Mouse (Mus musculus) hindbrain, embryonic 14.5 days (tissue): ENCODE measurements around the gene Gm36864. TPM values are rescaled to one million over a fixed set of nuclear protein-coding genes. Genes with fewer than 3 reads are reported as not detected.

Experiments
- ATAC-seq: fragments of 200-750 bp; cut with Nextera tagmentation; 2 replicates; pipeline ENCODE4 v1.8.0; 2017; ENCODE audit warnings: moderate number of reproducible peaks, mild to moderate bottlenecking, moderate TSS enrichment, moderate library complexity; ENCODE audit not compliant: low FRiP score
- DNase-seq: peaks from one replicate; pipeline ENCODE4 v3.0.0-alpha.2; 2015; ENCODE audit warnings: low spot score
- H3K27ac ChIP-seq: fragments of 300-500 bp; sonication (generic); 2 replicates; pipeline ENCODE4 v1.5.1; 2014; ENCODE audit warnings: mild to moderate bottlenecking, moderate library complexity
- H3K27me3 ChIP-seq: fragments of 300-500 bp; sonication (generic); 2 replicates; pipeline ENCODE4 v1.6.1; 2014; ENCODE audit warnings: mild to moderate bottlenecking, low read length, mixed read lengths; ENCODE audit not compliant: control insufficient read depth, insufficient read depth
- H3K36me3 ChIP-seq: fragments of 300-500 bp; sonication (generic); replicated peaks from 2 replicates; pipeline ENCODE4 v1.6.1; 2014; ENCODE audit not compliant: control insufficient read depth, insufficient read depth
- H3K4me1 ChIP-seq: fragments of 300-500 bp; sonication (generic); replicated peaks from 2 replicates; pipeline ENCODE4 v1.6.1; 2014; ENCODE audit warnings: antibody characterized with exemption, low read length, mixed read lengths; ENCODE audit not compliant: control insufficient read depth, insufficient read depth
- H3K4me2 ChIP-seq: fragments of 300-500 bp; sonication (generic); replicated peaks from 2 replicates; pipeline ENCODE4 v1.6.1; 2014; ENCODE audit warnings: mild to moderate bottlenecking, moderate library complexity
- H3K4me3 ChIP-seq: fragments of 300-500 bp; sonication (generic); replicated peaks from 2 replicates; pipeline ENCODE4 v1.5.1; 2014; ENCODE audit warnings: mild to moderate bottlenecking, low read length
- H3K9ac ChIP-seq: fragments of 300-500 bp; sonication (generic); 2 replicates; pipeline ENCODE4 v1.6.1; 2014
- H3K9me3 ChIP-seq: fragments of 300-500 bp; sonication (generic); 2 replicates; pipeline ENCODE4 v1.6.1; 2016; ENCODE audit warnings: low read length; ENCODE audit not compliant: control insufficient read depth
- WGBS: fragments of 180-500 bp; shearing (Covaris S2); extraction: QIAGEN DNeasy Blood & Tissue Kit; methylation state at CpG from one replicate; pipeline ENCODE4 v1.1.7; 2014; 5-methylcytosine and 5-hydroxymethylcytosine counted together
- polyA plus RNA-seq: library from polyadenylated mRNA; unstranded; fragments of >200 nt; fragmentation: Nextera tagmentation; extraction: Ambion mirVana; gene quantifications from 2 replicates; pipeline ENCODE4 v1.2.1, GENCODE M21; 2014

The Gm36864 gene
- polyA plus RNA-seq, 1 experiment from 2014 or later = not detected

- no peak overlapping the region for H3K27ac ChIP-seq
- H3K9me3 ChIP-seq = no peaks in the 10 kb centered on the region
- no peaks in the 10 kb centered on the region for H3K27me3 ChIP-seq
- no peak overlapping the region for H3K4me3 ChIP-seq
- no peak overlapping the region for H3K9ac ChIP-seq
- no peaks in the 10 kb centered on the region for H3K4me1 ChIP-seq
- no peak for ATAC-seq
- peak; percentile 38 for DNase-seq
- WGBS = 72% methylated on average over 2 of the region's 2 CpGs
- no peak overlapping the region for H3K4me2 ChIP-seq
- H3K36me3 ChIP-seq = no peaks in the 10 kb centered on the region
These were observed 35.3 kb downstream of the Gm36864 start for GRCm38 (mm10) chr7:44271309-44271708.

DNA sequence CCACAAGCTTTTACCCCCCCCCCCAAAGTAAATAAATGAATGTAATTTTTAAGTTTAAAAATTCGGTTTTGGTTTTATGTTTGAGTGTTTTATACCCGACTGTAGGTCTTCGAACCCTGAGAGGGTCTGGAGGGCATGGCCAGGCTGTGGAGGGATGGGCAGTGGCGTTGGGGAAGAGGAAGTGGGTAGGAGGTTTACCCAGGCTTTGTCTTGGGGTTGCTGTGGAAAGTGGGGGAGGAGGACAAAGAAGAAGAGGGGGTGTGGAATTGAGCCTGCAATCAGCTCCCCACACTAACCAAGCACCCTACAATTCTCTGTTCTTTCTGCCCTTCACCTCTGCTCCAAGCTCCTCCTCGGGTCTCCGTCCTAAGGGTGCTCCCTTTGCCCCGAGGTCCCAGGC is 36.6 kb downstream of the Gm36864 start:
- Histone ChIP-seq H3K9me3 (no peaks in the 10 kb centered on the region), H3K4me2 (no peak overlapping the region), H3K27ac (no peak overlapping the region), H3K36me3 (no peaks in the 10 kb centered on the region), H3K27me3 (no peaks in the 10 kb centered on the region), H3K9ac (no peak overlapping the region), H3K4me3 (no peak overlapping the region), H3K4me1 (no peaks in the 10 kb centered on the region)
- WGBS = 92% methylated on average over 7 of the region's 7 CpGs
- DNase-seq (no peak), ATAC-seq (no peak)

DNA sequence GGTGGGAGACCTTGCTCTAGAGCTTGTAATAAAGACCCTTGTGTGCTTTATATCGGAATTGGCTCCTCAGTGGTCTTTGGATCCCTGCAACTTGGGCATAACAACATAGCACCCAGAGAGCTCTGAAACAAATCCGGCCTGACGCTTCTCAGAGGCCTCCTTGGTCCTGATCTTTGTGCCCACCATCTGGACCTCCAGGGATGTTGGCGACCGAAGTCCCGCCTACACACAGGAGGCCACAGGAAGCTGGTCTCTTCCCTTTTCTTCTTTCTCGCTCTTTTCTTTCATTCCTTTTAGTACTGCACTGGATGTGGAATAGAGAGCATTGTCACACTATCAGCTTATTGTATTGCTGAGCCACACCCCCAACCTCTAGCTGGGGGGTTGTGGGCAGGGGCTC is 37.5 kb downstream of the Gm36864 start:
- DNase-seq (no peak), ATAC-seq (no peak)
- Histone ChIP-seq H3K27me3 (no peaks in the 10 kb centered on the region), H3K27ac (no peak overlapping the region), H3K9ac (no peak overlapping the region), H3K4me1 (no peaks in the 10 kb centered on the region), H3K9me3 (no peaks in the 10 kb centered on the region), H3K36me3 (no peaks in the 10 kb centered on the region), H3K4me3 (no peak overlapping the region), H3K4me2 (no peak overlapping the region)
- WGBS = 45% methylated on average over 7 of the region's 7 CpGs

- no peak for DNase-seq
- Histone ChIP-seq H3K27me3 (no peaks in the 10 kb centered on the region), H3K4me3 (no peak overlapping the region), H3K9me3 (no peaks in the 10 kb centered on the region), H3K9ac (no peak overlapping the region), H3K36me3 (no peaks in the 10 kb centered on the region), H3K4me2 (no peak overlapping the region), H3K27ac (no peak overlapping the region), H3K4me1 (no peaks in the 10 kb centered on the region)
- ATAC-seq = no peak
- 36% methylated on average over 11 of the region's 11 CpGs for WGBS
These were observed 38.1 kb downstream of the Gm36864 start for GRCm38 (mm10) chr7:44274096-44274495.

GRCm38 (mm10) chr7:44275546-44275945 is 39.6 kb downstream of the Gm36864 start:
- H3K36me3 ChIP-seq = no peaks in the 10 kb centered on the region
- no peaks in the 10 kb centered on the region for H3K27me3 ChIP-seq
- ATAC-seq (no peak), DNase-seq (no peak)
- H3K9me3 ChIP-seq = no peaks in the 10 kb centered on the region
- no peak overlapping the region for H3K9ac ChIP-seq
- no peak overlapping the region for H3K27ac ChIP-seq
- H3K4me1 ChIP-seq = no peaks in the 10 kb centered on the region
- no peak overlapping the region for H3K4me2 ChIP-seq
- H3K4me3 ChIP-seq = no peak overlapping the region
- 78% methylated on average over 3 of the region's 3 CpGs for WGBS

DNA sequence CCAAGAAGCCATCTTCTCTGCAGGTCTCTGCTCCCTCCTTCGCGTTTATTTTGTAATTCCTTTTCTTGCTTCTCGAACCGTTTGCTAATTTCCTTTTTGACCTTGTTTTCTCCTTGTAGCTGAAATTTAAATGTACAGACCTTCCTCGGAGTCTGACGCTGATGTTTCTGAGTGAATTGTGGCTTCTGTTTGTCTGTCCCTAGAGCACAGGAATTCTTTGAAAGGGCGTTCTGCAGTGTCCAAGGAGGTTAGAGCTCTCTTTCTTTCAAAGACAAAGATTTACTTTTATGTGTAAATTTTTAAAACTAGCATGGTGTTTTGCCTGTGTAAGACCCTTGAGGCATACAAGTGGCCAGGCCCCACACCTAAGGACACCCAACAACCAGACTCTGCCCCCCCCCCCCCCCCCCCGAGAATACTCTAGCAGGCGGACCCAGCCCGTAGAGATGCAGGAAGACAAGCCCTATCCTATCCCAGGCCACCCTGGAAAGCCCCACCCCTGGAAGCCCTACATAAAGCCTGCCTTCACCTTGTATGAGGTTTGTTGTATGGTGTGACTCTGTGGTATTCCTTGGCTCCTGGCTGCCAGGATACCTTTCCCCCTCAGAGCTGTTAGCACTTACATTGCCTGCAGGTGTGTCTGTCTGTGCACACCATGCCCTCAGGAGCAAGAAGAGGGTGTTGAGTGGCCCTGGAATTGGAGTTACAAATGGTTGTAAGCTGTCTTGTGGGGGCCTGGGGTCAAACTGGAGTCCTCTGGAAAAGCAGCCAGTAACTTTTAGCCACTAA is 40.7 kb downstream of the Gm36864 start:
- H3K27me3 ChIP-seq = no peaks in the 10 kb centered on the region
- ATAC-seq (no peak), DNase-seq (no peak)
- H3K9me3 ChIP-seq = no peaks in the 10 kb centered on the region
- H3K36me3 ChIP-seq = no peaks in the 10 kb centered on the region
- no peaks in the 10 kb centered on the region for H3K4me1 ChIP-seq
- H3K4me3 ChIP-seq = no peak overlapping the region
- no peak overlapping the region for H3K27ac ChIP-seq
- H3K9ac ChIP-seq = no peak overlapping the region
- WGBS = 68% methylated on average over 8 of the region's 10 CpGs
- H3K4me2 ChIP-seq = no peak overlapping the region

- 39% methylated on average over 2 of the region's 2 CpGs for WGBS
- ATAC-seq (no peak), DNase-seq (no peak)
- Histone ChIP-seq H3K27me3 (no peaks in the 10 kb centered on the region), H3K4me2 (no peak overlapping the region), H3K9ac (no peak overlapping the region), H3K27ac (no peak overlapping the region), H3K36me3 (no peaks in the 10 kb centered on the region), H3K4me1 (no peaks in the 10 kb centered on the region), H3K9me3 (no peaks in the 10 kb centered on the region), H3K4me3 (no peak overlapping the region)
These were observed 41.3 kb downstream of the Gm36864 start for GRCm38 (mm10) chr7:44277250-44277622.

- Histone ChIP-seq H3K4me3 (no peak overlapping the region), H3K27me3 (no peaks in the 10 kb centered on the region), H3K9ac (no peak overlapping the region), H3K9me3 (no peaks in the 10 kb centered on the region), H3K4me2 (no peak overlapping the region), H3K4me1 (no peaks in the 10 kb centered on the region), H3K27ac (no peak overlapping the region), H3K36me3 (no peaks in the 10 kb centered on the region)
- ATAC-seq (no peak), DNase-seq (no peak)
- 67% methylated on average over 1 of the region's 1 CpGs for WGBS
These were observed 45.0 kb downstream of the Gm36864 start for GRCm38 (mm10) chr7:44280959-44281358.

DNA sequence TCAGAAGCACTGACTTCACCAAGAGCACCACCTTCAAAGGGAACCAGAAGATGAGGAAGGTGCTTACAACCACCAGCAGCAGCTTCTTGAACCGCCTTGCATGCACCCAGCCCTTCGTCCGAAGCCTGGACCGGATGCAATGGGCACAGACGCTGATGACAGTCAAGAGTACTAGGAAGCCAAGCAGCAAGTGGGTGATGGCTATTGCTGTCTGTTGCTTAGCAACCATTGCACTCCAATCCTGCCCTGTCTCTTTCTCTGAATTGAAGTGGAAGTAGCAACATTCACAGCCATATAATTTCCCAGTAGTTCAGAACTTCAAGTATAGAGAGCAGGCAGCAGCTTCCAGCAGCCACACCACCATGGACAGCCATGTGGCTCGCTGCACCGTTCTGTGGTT is 45.6 kb downstream of the Gm36864 start:
- WGBS = 67% methylated on average over 7 of the region's 7 CpGs
- DNase-seq = no peak
- no peak for ATAC-seq
- no peaks in the 10 kb centered on the region for H3K27me3 ChIP-seq
- H3K27ac ChIP-seq = no peak overlapping the region
- no peak overlapping the region for H3K9ac ChIP-seq
- H3K4me1 ChIP-seq = no peaks in the 10 kb centered on the region
- H3K36me3 ChIP-seq = no peaks in the 10 kb centered on the region
- H3K4me2 ChIP-seq = no peak overlapping the region
- H3K9me3 ChIP-seq = no peaks in the 10 kb centered on the region; the same call in 1 of the 2 replicates
- no peak overlapping the region for H3K4me3 ChIP-seq

- no peaks in the 10 kb centered on the region for H3K36me3 ChIP-seq
- 73% methylated on average over 7 of the region's 7 CpGs for WGBS
- no peak overlapping the region for H3K9ac ChIP-seq
- H3K4me3 ChIP-seq = no peak overlapping the region
- DNase-seq (no peak), ATAC-seq (no peak)
- H3K27ac ChIP-seq = no peak overlapping the region
- no peaks in the 10 kb centered on the region for H3K27me3 ChIP-seq
- no peak overlapping the region for H3K4me2 ChIP-seq
- no peaks in the 10 kb centered on the region for H3K4me1 ChIP-seq
- peaks cover 4% of the 10 kb centered on the region; the same call in 1 of the 2 replicates for H3K9me3 ChIP-seq
These were observed 51.8 kb downstream of the Gm36864 start for GRCm38 (mm10) chr7:44287760-44288159.
